Mouse (Mus musculus): ENCODE measurements around the gene Ovol3.

Ovol3 gene

GRCm38 (mm10) chr7:30194101-30194831 lies 41.3 kb downstream of the Ovol3 start:
- no peak for DNase-seq (ENCODE audit: low read depth)

DNA sequence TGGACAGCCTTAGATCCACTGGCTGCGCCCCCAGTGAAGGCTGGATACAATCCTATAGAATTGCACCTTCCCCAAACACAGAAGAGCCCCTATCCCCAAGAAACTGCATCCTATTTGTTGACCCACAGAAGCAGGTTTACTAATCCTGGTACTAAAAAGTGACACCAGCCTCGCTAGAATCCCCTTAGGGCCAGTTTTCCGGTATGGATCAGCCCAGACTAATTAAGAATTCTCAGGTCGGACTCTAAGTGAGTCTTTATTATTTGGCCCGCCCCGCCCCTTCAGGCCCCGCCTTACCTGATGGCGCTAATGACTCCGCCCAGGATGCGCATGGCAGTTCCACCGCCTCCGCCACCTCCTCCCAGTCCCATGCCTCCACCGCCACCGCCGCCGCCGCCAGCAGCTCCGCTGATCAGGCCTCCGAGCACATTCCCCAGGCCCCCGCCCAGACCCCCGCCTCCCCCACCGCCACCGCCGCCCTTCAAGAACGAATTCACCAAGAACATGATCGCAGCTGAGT lies 41.9 kb downstream of the Ovol3 start:
- no peak for DNase-seq (ENCODE audit: low read depth)

DNA sequence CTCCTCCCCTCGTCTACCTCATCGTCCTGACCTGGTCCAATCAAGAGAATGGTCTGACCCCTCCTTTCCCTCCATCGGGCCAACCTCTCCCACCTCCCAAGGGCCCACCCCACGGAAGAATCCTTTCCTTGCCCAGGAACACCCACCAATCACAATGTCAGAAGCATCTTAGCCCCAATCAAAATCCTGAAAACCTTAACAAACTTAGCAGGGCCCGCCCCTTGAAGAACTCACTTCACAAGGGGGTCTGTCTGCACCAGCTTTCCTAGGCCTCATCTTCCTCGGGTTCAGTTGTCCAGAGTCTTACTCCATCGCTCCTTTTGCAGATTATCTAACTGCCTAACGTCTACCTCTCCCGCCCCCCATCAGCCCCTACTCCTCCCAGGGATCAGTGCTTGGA lies 42.5 kb downstream of the Ovol3 start:
- DNase-seq (ENCODE audit: low read depth) = no peak

DNA sequence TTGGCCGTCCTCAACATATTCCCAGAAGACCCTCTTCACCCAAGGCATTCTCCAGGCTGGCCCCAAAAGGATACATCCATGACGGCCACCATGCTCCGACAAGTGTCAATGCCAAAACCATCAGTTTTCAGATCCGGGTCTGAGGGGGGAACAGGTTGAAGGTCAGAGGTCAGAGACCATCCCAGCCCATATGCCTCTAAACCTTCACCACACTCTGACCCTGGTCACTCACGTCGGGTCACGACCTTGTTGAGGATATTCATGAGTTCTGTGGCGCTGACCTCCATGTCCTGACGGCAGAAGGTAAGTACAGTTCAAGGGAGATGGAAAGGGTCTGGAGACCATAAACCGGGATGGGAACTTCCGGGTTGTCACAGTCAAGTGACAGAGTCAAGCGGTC lies 43.4 kb downstream of the Ovol3 start:
- DNase-seq (ENCODE audit: low read depth) = no peak

- no peak for DNase-seq (ENCODE audit: low read depth)
These were observed 46.4 kb downstream of the Ovol3 start for GRCm38 (mm10) chr7:30189116-30189491.

GRCm38 (mm10) chr7:30188344-30189115 lies 47.0 kb downstream of the Ovol3 start:
- DNase-seq (ENCODE audit: low read depth) = no peak

DNA sequence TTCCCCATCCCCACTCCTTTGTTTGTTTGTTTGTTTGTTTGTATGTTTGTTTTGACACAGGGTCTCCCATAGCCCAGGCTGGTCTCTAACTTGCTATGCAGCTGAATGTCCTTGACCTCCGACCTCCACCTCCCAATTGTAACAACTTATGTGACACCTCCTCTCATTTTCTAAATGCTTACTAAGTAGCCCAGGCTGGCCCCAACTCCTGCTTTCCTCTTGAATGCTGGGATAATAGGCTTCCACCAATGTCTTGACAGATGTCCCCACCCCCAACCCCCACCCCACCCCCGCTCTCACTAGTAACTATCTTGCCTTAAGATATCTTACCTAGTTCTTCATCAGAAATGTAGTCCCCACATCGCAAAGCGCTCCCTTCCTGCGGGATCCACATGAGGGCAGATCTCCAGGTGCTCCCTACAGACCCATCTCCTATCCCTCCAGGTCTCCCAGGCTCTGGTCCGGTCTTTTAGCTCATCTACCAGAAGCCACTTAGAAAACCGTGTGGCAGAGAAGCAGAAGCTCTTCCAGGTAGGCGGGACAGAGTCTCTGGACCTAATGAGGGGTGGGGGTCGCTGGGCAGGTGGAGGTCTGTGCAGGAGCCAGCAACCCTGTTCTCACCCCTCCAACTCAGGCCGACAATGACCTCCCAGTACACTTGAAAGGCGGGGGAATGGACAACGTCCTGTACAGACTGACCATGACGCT lies 50.7 kb downstream of the Ovol3 start:
- DNase-seq (ENCODE audit: low read depth) = no peak

DNA sequence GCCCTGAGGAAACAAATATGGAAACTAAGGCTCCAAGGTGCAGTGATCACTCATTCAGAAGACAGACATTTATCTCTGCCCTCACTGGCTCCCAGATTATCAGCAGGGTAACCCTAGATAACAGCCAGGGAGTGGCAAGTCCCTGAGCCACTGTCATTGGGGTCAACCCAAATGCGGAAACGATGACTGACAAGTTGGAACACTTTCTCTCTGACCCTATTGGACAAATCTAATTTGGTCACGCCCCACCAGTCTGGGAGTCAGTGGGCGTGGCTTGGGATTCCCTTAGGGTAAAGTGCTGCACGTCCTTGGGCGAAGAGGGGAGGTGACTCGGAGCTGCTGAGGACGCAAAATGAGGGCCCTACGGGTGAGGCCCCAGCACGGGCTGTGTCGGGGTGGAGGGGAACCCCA lies 51.6 kb downstream of the Ovol3 start, which contains the start of gene Cox7a1:
TSS of gene Cox7a1 (plus strand) at position 266 of the 411 bp plus-strand sequence.
- DNase-seq (ENCODE audit: low read depth) = peak; percentile 95
